Mouse (Mus musculus) ES-Bruce4 (cell line): ENCODE measurements around the gene Smim23. TPM values are rescaled to one million over a fixed set of nuclear protein-coding genes. Genes with fewer than 3 reads are reported as not detected.

ENCODE experiments used
- H3K27ac ChIP-seq: 2 replicates; pipeline ENCODE4 v1.5.1; 2012; ENCODE audit warnings: low read length, inconsistent platforms; ENCODE audit not compliant: insufficient read depth
- H3K27me3 ChIP-seq: 2 replicates; pipeline ENCODE4 v1.6.1; 2012; ENCODE audit warnings: mild to moderate bottlenecking, low read length, inconsistent platforms; ENCODE audit not compliant: control insufficient read depth, poor library complexity, insufficient read depth, severe bottlenecking
- H3K36me3 ChIP-seq: 2 replicates; pipeline ENCODE4 v1.6.1; 2012; ENCODE audit warnings: inconsistent platforms, mild to moderate bottlenecking, low read length, moderate library complexity; ENCODE audit not compliant: control insufficient read depth, poor library complexity, insufficient read depth, severe bottlenecking
- H3K4me1 ChIP-seq: one replicate; pipeline ENCODE4 v1.8.1; 2011; ENCODE audit warnings: low read length; ENCODE audit not compliant: control insufficient read depth, insufficient read depth
- H3K4me3 ChIP-seq: 2 replicates; pipeline ENCODE4 v1.5.1; 2011; ENCODE audit warnings: low read depth, mild to moderate bottlenecking, low read length
- H3K9ac ChIP-seq: 2 replicates; pipeline ENCODE4 v1.6.1; 2012; ENCODE audit warnings: low read depth, mild to moderate bottlenecking, inconsistent platforms; ENCODE audit not compliant: poor library complexity, severe bottlenecking
- H3K9me3 ChIP-seq: replicated peaks from 2 replicates; pipeline ENCODE4 v1.6.1; 2012; ENCODE audit warnings: mild to moderate bottlenecking, low read length, inconsistent platforms; ENCODE audit not compliant: control insufficient read depth, poor library complexity, insufficient read depth, severe bottlenecking
- CTCF ChIP-seq: IDR thresholded peaks from one replicate; pipeline ENCODE4 v1.8.1; 2011; ENCODE audit warnings: low read depth, low read length
- EP300 ChIP-seq: IDR thresholded peaks from 2 replicates; pipeline ENCODE4 v1.6.1; 2011; ENCODE audit warnings: low read depth, low read length; ENCODE audit not compliant: insufficient read depth
- POLR2A ChIP-seq: IDR thresholded peaks from one replicate; pipeline ENCODE4 v1.8.1; 2011; ENCODE audit warnings: low read length; ENCODE audit not compliant: insufficient read depth
- polyA plus RNA-seq: library from polyadenylated mRNA; stranded (reverse); fragments of >200 nt; gene quantifications from 2 replicates; pipeline ENCODE4 v1.2.4, GENCODE M21; 2011; ENCODE audit warnings: low read depth; ENCODE audit not compliant: missing spikeins, insufficient read depth, insufficient read length

The Smim23 gene
- polyA plus RNA-seq, 1 experiment, result not detected

- H3K4me1 ChIP-seq, result no peaks in the 10 kb centered on the region
- TF ChIP-seq EP300 (no peak), CTCF (no peak), POLR2A (no peak)
These were observed 38.2 kb downstream of the Smim23 start for GRCm38 (mm10) chr11:32786201-32786600.

DNA sequence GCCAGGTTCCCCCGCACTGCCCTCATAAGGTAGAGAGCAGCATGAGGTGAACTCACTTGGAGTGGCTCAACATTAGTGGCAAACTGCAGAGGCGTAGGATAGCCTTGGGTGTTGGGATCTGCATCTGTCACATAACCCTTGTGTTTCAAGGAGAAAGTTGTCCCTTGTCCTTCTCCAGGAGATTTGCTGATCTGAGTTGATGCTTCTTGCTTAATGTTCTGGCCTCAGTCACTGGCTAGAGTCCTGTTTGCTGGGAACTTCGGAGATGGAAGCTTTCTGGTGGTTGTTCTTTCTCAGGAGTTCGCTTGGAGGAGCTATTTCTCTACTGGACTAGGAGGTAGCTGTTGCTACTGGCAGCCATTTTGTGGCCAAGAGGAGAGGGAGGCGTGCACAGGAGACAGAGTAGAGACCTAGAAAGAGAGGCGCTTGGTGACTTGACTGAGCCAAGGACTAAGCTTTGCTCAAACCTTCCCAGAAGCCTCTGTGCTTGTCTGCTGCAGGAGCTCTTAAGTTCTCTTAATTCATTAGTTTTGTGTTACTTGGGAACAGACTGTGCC, 38.7 kb downstream of the Smim23 start:
- no peak overlapping the region for H3K4me3 ChIP-seq
- H3K9me3 ChIP-seq, result no peaks in the 10 kb centered on the region
- no peak for TF ChIP-seq EP300
- TF ChIP-seq POLR2A, result no peak
- TF ChIP-seq CTCF, result no peak
- no peak overlapping the region for H3K27ac ChIP-seq
- H3K4me1 ChIP-seq, result no peaks in the 10 kb centered on the region
- no peaks in the 10 kb centered on the region for H3K27me3 ChIP-seq
- no peaks in the 10 kb centered on the region for H3K36me3 ChIP-seq
- no peak overlapping the region for H3K9ac ChIP-seq

More at GRCm38 (mm10) chr11:32786201-32786600, 38.2 kb downstream of the Smim23 start:
- Histone ChIP-seq H3K9ac (no peak overlapping the region), H3K36me3 (no peaks in the 10 kb centered on the region), H3K27me3 (no peaks in the 10 kb centered on the region), H3K9me3 (no peaks in the 10 kb centered on the region), H3K27ac (no peak overlapping the region), H3K4me3 (no peak overlapping the region)

- no peaks in the 10 kb centered on the region for H3K4me1 ChIP-seq
- H3K27me3 ChIP-seq, result no peaks in the 10 kb centered on the region
- no peak overlapping the region for H3K4me3 ChIP-seq
- TF ChIP-seq EP300 (no peak), CTCF (no peak), POLR2A (no peak)
- H3K27ac ChIP-seq, result no peak overlapping the region
- no peaks in the 10 kb centered on the region for H3K9me3 ChIP-seq
- no peak overlapping the region for H3K9ac ChIP-seq
- H3K36me3 ChIP-seq, result no peaks in the 10 kb centered on the region
These were observed 41.7 kb downstream of the Smim23 start for GRCm38 (mm10) chr11:32782724-32783123.

GRCm38 (mm10) chr11:32781633-32782404, 42.6 kb downstream of the Smim23 start:
- Histone ChIP-seq H3K4me1 (no peaks in the 10 kb centered on the region), H3K9ac (no peak overlapping the region), H3K4me3 (no peak overlapping the region), H3K27me3 (no peaks in the 10 kb centered on the region), H3K9me3 (no peaks in the 10 kb centered on the region), H3K27ac (no peak overlapping the region), H3K36me3 (no peaks in the 10 kb centered on the region)
- TF ChIP-seq POLR2A (no peak), EP300 (no peak), CTCF (no peak)

GRCm38 (mm10) chr11:32780747-32781536, 43.5 kb downstream of the Smim23 start:
- no peaks in the 10 kb centered on the region for H3K9me3 ChIP-seq
- H3K36me3 ChIP-seq, result no peaks in the 10 kb centered on the region
- no peaks in the 10 kb centered on the region for H3K27me3 ChIP-seq
- no peaks in the 10 kb centered on the region for H3K4me1 ChIP-seq
- no peak overlapping the region for H3K9ac ChIP-seq
- H3K4me3 ChIP-seq, result no peak overlapping the region
- H3K27ac ChIP-seq, result no peak overlapping the region
- no peak for TF ChIP-seq POLR2A
